Mouse (Mus musculus) kidney, adult 2 months (tissue): Measurements from ENCODE around the gene Plekha3.

ENCODE experiments used
- CTCF ChIP-seq: fragments of 200-500 bp; conservative IDR thresholded peaks from 2 replicates; pipeline ENCODE4 v1.5.1; 2011; ENCODE audit warnings: low read depth, mild to moderate bottlenecking, control low read depth, low read length, moderate library complexity, mixed read lengths; ENCODE audit not compliant: insufficient read depth, insufficient read length
- POLR2A ChIP-seq: fragments of 200-500 bp; IDR thresholded peaks from one replicate; pipeline ENCODE4 v1.6.1; 2011; ENCODE audit warnings: low read depth, low read length, control low read depth

GRCm38 (mm10) chr2:76672966-76673392 lies 2.1 kb upstream of the Plekha3 start, which contains the start of gene Fkbp7:
- TF ChIP-seq POLR2A (peak; percentile 77), CTCF (no peak)
